16 mouse cellular contexts compared by ENCODE assay signal in the genomic region with DNA sequence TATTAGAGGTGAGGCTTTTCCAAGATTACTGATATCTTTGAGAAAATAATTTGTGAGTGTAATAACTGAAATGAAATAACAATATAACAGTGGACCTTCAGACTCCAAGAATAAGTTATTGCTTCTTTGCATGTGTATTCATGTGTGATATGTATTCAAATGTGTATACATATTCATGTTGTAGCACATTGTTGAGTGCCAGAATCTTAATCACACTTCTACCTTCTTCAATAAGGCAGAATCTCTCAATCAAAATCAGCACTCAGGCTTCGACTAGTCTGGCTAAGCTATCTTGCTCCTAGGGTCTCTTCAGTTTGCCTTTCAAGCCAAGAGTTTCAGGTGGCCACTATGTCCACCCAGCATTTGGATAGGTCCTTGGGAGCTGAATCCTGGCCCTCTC.
DNase-seq lines count a peak whose midpoint lies in the region; ATAC-seq and TF ChIP-seq lines count a peak whose summit lies in the region.
"Had no signal": no experiment of that assay in that cellular context is flagged by ENCODE, and none has a peak within 500 bp of the region (broad histone marks: within the 10 kb centered on the region; RNA-seq: fewer than 3 reads in every experiment).

No protein-coding gene starts in this region.

- peak; percentile 54; the same call in 1 of the 2 replicates for ATAC-seq in forebrain, embryonic 14.5 days
- ATAC-seq in forebrain, embryonic 12.5 days (ENCODE audit: low FRiP score), result no peak
- ATAC-seq in forebrain, postnatal 0 days, result peak; percentile 61
- ATAC-seq in midbrain, embryonic 14.5 days (ENCODE audit: low FRiP score, low TSS enrichment), result no peak

- H3K27ac ChIP-seq in forebrain, embryonic 14.5 days (ENCODE audit: low read depth, low read length), result no peak overlapping the region
- H3K27ac ChIP-seq in forebrain, embryonic 12.5 days, result no peak overlapping the region
- H3K27ac ChIP-seq in forebrain, postnatal 0 days (ENCODE audit: low read depth, low read length), result no peak overlapping the region
- no peak overlapping the region for H3K27ac ChIP-seq in midbrain, embryonic 14.5 days (replicated peaks; ENCODE audit: low read depth, low read length)
- H3K27ac ChIP-seq in heart, embryonic 10.5 days, result no peak overlapping the region
- H3K27ac ChIP-seq: embryonic facial prominence, embryonic 10.5 days; embryonic facial prominence, embryonic 12.5 days had no signal

- peak; percentile 52 for DNase-seq in forebrain, embryonic 14.5 days (ENCODE audit: low spot score)
- peak; percentile 62 for DNase-seq in brain, embryonic 14.5 days (ENCODE audit: low read depth)
- peak; percentile 6 for DNase-seq in brain, embryonic 18.5 days (ENCODE audit: low read depth, low spot score)
- peak; percentile 32 for DNase-seq in forebrain, postnatal 0 days
- no peak for DNase-seq in midbrain, embryonic 14.5 days
- DNase-seq in heart, embryonic 10.5 days (ENCODE audit: low spot score), result no peak
- DNase-seq: adrenal gland, adult 8-10 months; adrenal gland, postnatal 14 days; adrenal gland, postnatal 36 days; cerebellum, adult 11-12 months; cerebellum, adult 2 months; cerebellum, adult 9-10 months; cerebellum, postnatal 25 days had no signal

- H3K9ac ChIP-seq in forebrain, embryonic 14.5 days (ENCODE audit: low read length), result no peak overlapping the region
- no peak overlapping the region for H3K9ac ChIP-seq in forebrain, embryonic 12.5 days
- no peak overlapping the region for H3K9ac ChIP-seq in forebrain, postnatal 0 days
- H3K9ac ChIP-seq in midbrain, embryonic 14.5 days (replicated peaks; ENCODE audit: low read length), result no peak overlapping the region
- H3K9ac ChIP-seq: embryonic facial prominence, embryonic 12.5 days had no signal

- no peaks in the 10 kb centered on the region for H3K27me3 ChIP-seq in forebrain, embryonic 14.5 days (replicated peaks; ENCODE audit: control insufficient read depth, insufficient read depth, low read length)
- no peaks in the 10 kb centered on the region for H3K27me3 ChIP-seq in forebrain, embryonic 12.5 days
- H3K27me3 ChIP-seq in forebrain, postnatal 0 days (ENCODE audit: insufficient read depth, low read length), result no peaks in the 10 kb centered on the region
- no peaks in the 10 kb centered on the region for H3K27me3 ChIP-seq in midbrain, embryonic 14.5 days (ENCODE audit: control insufficient read depth, insufficient read depth, low read length)
- H3K27me3 ChIP-seq in heart, embryonic 10.5 days (ENCODE audit: insufficient read depth, poor library complexity, severe bottlenecking), result no peaks in the 10 kb centered on the region
- H3K27me3 ChIP-seq: embryonic facial prominence, embryonic 12.5 days had no signal

- no peak for TF ChIP-seq POLR2A in brain, embryonic 14.5 days (IDR thresholded peaks at IDR 0.05; ENCODE audit: borderline replicate concordance, extremely low read depth, insufficient read depth, insufficient read length, poor library complexity, severe bottlenecking)

- no peak for TF ChIP-seq CTCF in brain, embryonic 14.5 days (IDR thresholded peaks at IDR 0.05; ENCODE audit: borderline replicate concordance, extremely low read depth, insufficient read depth, insufficient read length)
- TF ChIP-seq CTCF in forebrain, postnatal 0 days (IDR thresholded peaks at IDR 0.05; ENCODE audit: low read depth), result no peak

- H3K9me3 ChIP-seq in forebrain, embryonic 14.5 days (replicated peaks; ENCODE audit: control insufficient read depth, low read length), result no peaks in the 10 kb centered on the region
- H3K9me3 ChIP-seq in forebrain, embryonic 12.5 days, result no peaks in the 10 kb centered on the region
- no peaks in the 10 kb centered on the region for H3K9me3 ChIP-seq in forebrain, postnatal 0 days (ENCODE audit: low read length)
- no peaks in the 10 kb centered on the region for H3K9me3 ChIP-seq in midbrain, embryonic 14.5 days (ENCODE audit: control insufficient read depth, low read length)
- H3K9me3 ChIP-seq in heart, embryonic 10.5 days, result no peaks in the 10 kb centered on the region
- H3K9me3 ChIP-seq: embryonic facial prominence, embryonic 10.5 days; embryonic facial prominence, embryonic 12.5 days had no signal

- no peaks in the 10 kb centered on the region for H3K36me3 ChIP-seq in forebrain, embryonic 14.5 days (ENCODE audit: control insufficient read depth, insufficient read depth, low read length)
- no peaks in the 10 kb centered on the region for H3K36me3 ChIP-seq in forebrain, embryonic 12.5 days (replicated peaks)
- H3K36me3 ChIP-seq in forebrain, postnatal 0 days (ENCODE audit: insufficient read depth), result no peaks in the 10 kb centered on the region
- no peaks in the 10 kb centered on the region for H3K36me3 ChIP-seq in midbrain, embryonic 14.5 days (ENCODE audit: control insufficient read depth, insufficient read depth, low read length)
- H3K36me3 ChIP-seq in heart, embryonic 10.5 days, result no peaks in the 10 kb centered on the region
- H3K36me3 ChIP-seq: embryonic facial prominence, embryonic 10.5 days; embryonic facial prominence, embryonic 12.5 days had no signal

- no peaks in the 10 kb centered on the region for H3K4me1 ChIP-seq in forebrain, embryonic 14.5 days (ENCODE audit: control insufficient read depth, insufficient read depth, low read length)
- no peaks in the 10 kb centered on the region for H3K4me1 ChIP-seq in forebrain, embryonic 12.5 days
- no peaks in the 10 kb centered on the region for H3K4me1 ChIP-seq in forebrain, postnatal 0 days (ENCODE audit: insufficient read depth)
- H3K4me1 ChIP-seq in midbrain, embryonic 14.5 days (ENCODE audit: control insufficient read depth, insufficient read depth, low read length), result no peaks in the 10 kb centered on the region
- H3K4me1 ChIP-seq in heart, embryonic 10.5 days, result no peaks in the 10 kb centered on the region
- H3K4me1 ChIP-seq: embryonic facial prominence, embryonic 10.5 days; embryonic facial prominence, embryonic 12.5 days had no signal

- H3K4me2 ChIP-seq in forebrain, embryonic 14.5 days (ENCODE audit: low read length), result no peak overlapping the region
- no peak overlapping the region for H3K4me2 ChIP-seq in forebrain, embryonic 12.5 days
- H3K4me2 ChIP-seq in forebrain, postnatal 0 days (ENCODE audit: low read depth), result no peak overlapping the region
- no peak overlapping the region for H3K4me2 ChIP-seq in midbrain, embryonic 14.5 days (ENCODE audit: low read length)
- H3K4me2 ChIP-seq: embryonic facial prominence, embryonic 12.5 days had no signal

- WGBS in forebrain, embryonic 14.5 days, result 32% methylated on average over 1 of the region's 1 CpGs
- WGBS in forebrain, embryonic 12.5 days, result 83% methylated on average over 1 of the region's 1 CpGs
- 23% methylated on average over 1 of the region's 1 CpGs for WGBS in forebrain, postnatal 0 days
- WGBS in midbrain, embryonic 14.5 days, result 75% methylated on average over 1 of the region's 1 CpGs
- 64% methylated on average over 1 of the region's 1 CpGs for WGBS in heart, embryonic 10.5 days

- H3K4me3 ChIP-seq in forebrain, embryonic 14.5 days (ENCODE audit: low read depth, low read length), result no peak overlapping the region
- H3K4me3 ChIP-seq in forebrain, embryonic 12.5 days (replicated peaks), result no peak overlapping the region
- H3K4me3 ChIP-seq in forebrain, postnatal 0 days (ENCODE audit: low read depth, low read length), result no peak overlapping the region
- no peak overlapping the region for H3K4me3 ChIP-seq in midbrain, embryonic 14.5 days (replicated peaks; ENCODE audit: low read depth, low read length)
- H3K4me3 ChIP-seq in heart, embryonic 10.5 days, result no peak overlapping the region
- H3K4me3 ChIP-seq: embryonic facial prominence, embryonic 10.5 days; embryonic facial prominence, embryonic 12.5 days had no signal

Comparison
In these comparisons a context has a peak if more than half of its experiments do, and no peak if none do; other contexts are left out.
1. ATAC-seq: peak in forebrain, embryonic 14.5 days (single experiment) and forebrain, postnatal 0 days (single experiment); none in forebrain, embryonic 12.5 days (single experiment) and midbrain, embryonic 14.5 days (single experiment).
2. DNase-seq: peak in forebrain, embryonic 14.5 days (single experiment), brain, embryonic 14.5 days (single experiment), brain, embryonic 18.5 days (single experiment) and forebrain, postnatal 0 days (single experiment); none in midbrain, embryonic 14.5 days (single experiment) and heart, embryonic 10.5 days (single experiment).